Comparison of ENCODE assay signal across 20 mouse cellular contexts in the genomic region with DNA sequence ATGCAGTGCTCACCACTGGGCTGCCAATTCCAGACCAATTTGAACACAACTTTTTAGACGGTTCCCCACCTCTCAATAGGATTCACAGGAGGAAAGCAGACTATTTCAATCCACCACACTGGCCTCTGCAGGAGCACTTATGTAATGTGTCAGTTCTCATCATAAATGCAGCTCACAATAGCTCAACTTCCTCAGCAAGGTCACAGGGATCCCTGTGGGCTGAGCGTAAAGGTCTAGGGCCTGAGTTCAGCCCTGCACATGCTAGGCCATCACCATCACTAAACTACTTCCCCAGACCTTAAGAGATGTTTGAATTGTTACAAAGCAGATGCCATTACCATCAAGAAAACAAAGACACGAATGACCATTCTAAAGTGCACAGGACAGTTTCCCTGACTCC. TPM values are rescaled to one million over a fixed set of nuclear protein-coding genes. Genes with fewer than 3 reads are reported as not detected.
A peak's percentile ranks its signal among the peaks of the same experiment; 100 is the strongest.
DNase-seq lines count a peak whose midpoint lies in the region; ATAC-seq and TF ChIP-seq lines count a peak whose summit lies in the region.
"Had no signal": no experiment of that assay in that cellular context is flagged by ENCODE, and none has a peak within 500 bp of the region (broad histone marks: within the 10 kb centered on the region; RNA-seq: fewer than 3 reads in every experiment).

No protein-coding gene starts in this region.

- H3K9ac ChIP-seq in intestine, embryonic 14.5 days (ENCODE audit: low read length), result no peak overlapping the region
- no peak overlapping the region for H3K9ac ChIP-seq in intestine, embryonic 15.5 days
- H3K9ac ChIP-seq in stomach, embryonic 15.5 days, result no peak overlapping the region
- H3K9ac ChIP-seq in stomach, postnatal 0 days (ENCODE audit: low read length), result no peak overlapping the region
- H3K9ac ChIP-seq: forebrain, embryonic 15.5 days; limb, embryonic 13.5 days; liver, embryonic 14.5 days; midbrain, embryonic 12.5 days; neural tube, embryonic 15.5 days had no signal

- intact Hi-C loops in gastrocnemius, adult 2 months (cut with DNase I), result loop anchor here (5.0 kb wide), 1 partner anchor 38 kb away; no protein-coding TSS in a partner anchor
- intact Hi-C loops in gastrocnemius, postnatal 14 days (cut with DNase I; ENCODE audit: low total_unique reads), result no loop called here

- no peaks in the 10 kb centered on the region for H3K9me3 ChIP-seq in intestine, embryonic 14.5 days (ENCODE audit: control insufficient read depth, low read length)
- no peaks in the 10 kb centered on the region for H3K9me3 ChIP-seq in intestine, embryonic 15.5 days
- H3K9me3 ChIP-seq in stomach, embryonic 15.5 days, result no peaks in the 10 kb centered on the region
- H3K9me3 ChIP-seq in stomach, postnatal 0 days (ENCODE audit: control insufficient read depth, low read length), result no peaks in the 10 kb centered on the region
- H3K9me3 ChIP-seq: embryonic facial prominence, embryonic 10.5 days; forebrain, embryonic 15.5 days; limb, embryonic 13.5 days; midbrain, embryonic 12.5 days; neural tube, embryonic 15.5 days had no signal

- no peak for TF ChIP-seq EP300 in stomach, postnatal 0 days (optimal IDR thresholded peaks at IDR 0.05)

- peak overlapping the region; percentile 71 for H3K27ac ChIP-seq in gastrocnemius, adult 2 months
- H3K27ac ChIP-seq in intestine, embryonic 14.5 days (ENCODE audit: low read depth), result no peak overlapping the region; the same call in 1 of the 2 replicates
- H3K27ac ChIP-seq in intestine, embryonic 15.5 days, result no peak overlapping the region
- H3K27ac ChIP-seq in stomach, embryonic 15.5 days, result 0 out of 2 replicates have a peak overlapping the region, but pooled peaks have one; percentile 45
- no peak overlapping the region; the same call in 1 of the 2 replicates for H3K27ac ChIP-seq in stomach, postnatal 0 days (replicated peaks)
- H3K27ac ChIP-seq: embryonic facial prominence, embryonic 10.5 days; forebrain, embryonic 15.5 days; limb, embryonic 13.5 days; liver, embryonic 14.5 days; midbrain, embryonic 12.5 days; neural tube, embryonic 15.5 days had no signal

- H3K4me2 ChIP-seq in intestine, embryonic 14.5 days (ENCODE audit: low read length), result no peak overlapping the region
- H3K4me2 ChIP-seq in intestine, embryonic 15.5 days (replicated peaks), result no peak overlapping the region
- H3K4me2 ChIP-seq in stomach, embryonic 15.5 days, result no peak overlapping the region
- no peak overlapping the region for H3K4me2 ChIP-seq in stomach, postnatal 0 days (replicated peaks; ENCODE audit: low read depth)
- H3K4me2 ChIP-seq: forebrain, embryonic 15.5 days; limb, embryonic 13.5 days; midbrain, embryonic 12.5 days; neural tube, embryonic 15.5 days had no signal

- no peak overlapping the region for H3K4me3 ChIP-seq in gastrocnemius, adult 2 months
- no peak overlapping the region for H3K4me3 ChIP-seq in intestine, embryonic 14.5 days (ENCODE audit: low read depth, low read length)
- no peak overlapping the region for H3K4me3 ChIP-seq in intestine, embryonic 15.5 days (replicated peaks)
- no peak overlapping the region for H3K4me3 ChIP-seq in stomach, embryonic 15.5 days (replicated peaks)
- no peak overlapping the region for H3K4me3 ChIP-seq in stomach, postnatal 0 days (ENCODE audit: low read depth, low read length)
- H3K4me3 ChIP-seq: embryonic facial prominence, embryonic 10.5 days; forebrain, embryonic 15.5 days; limb, embryonic 13.5 days; midbrain, embryonic 12.5 days; myocyte; neural tube, embryonic 15.5 days had no signal

- H3K27me3 ChIP-seq in intestine, embryonic 14.5 days (replicated peaks; ENCODE audit: control insufficient read depth, insufficient read depth, low read length), result no peaks in the 10 kb centered on the region
- no peaks in the 10 kb centered on the region for H3K27me3 ChIP-seq in intestine, embryonic 15.5 days (replicated peaks)
- no peaks in the 10 kb centered on the region for H3K27me3 ChIP-seq in stomach, embryonic 15.5 days (replicated peaks)
- no peaks in the 10 kb centered on the region for H3K27me3 ChIP-seq in stomach, postnatal 0 days (ENCODE audit: control insufficient read depth, insufficient read depth, low read length)
- H3K27me3 ChIP-seq: forebrain, embryonic 15.5 days; limb, embryonic 13.5 days; midbrain, embryonic 12.5 days; neural tube, embryonic 15.5 days had no signal

- peaks cover 36% of the 10 kb centered on the region for H3K36me3 ChIP-seq in intestine, embryonic 14.5 days (ENCODE audit: control insufficient read depth, insufficient read depth, low read length)
- H3K36me3 ChIP-seq in intestine, embryonic 15.5 days, result 0 out of 2 replicates have a peak, but pooled peaks cover 8% of the 10 kb centered on the region
- peaks cover 12% of the 10 kb centered on the region; the same call in 1 of the 2 replicates for H3K36me3 ChIP-seq in stomach, embryonic 15.5 days
- peaks cover 3% of the 10 kb centered on the region; the same call in 1 of the 2 replicates for H3K36me3 ChIP-seq in stomach, postnatal 0 days (ENCODE audit: control insufficient read depth, insufficient read depth, low read length)

- 69% methylated on average over 3 of the region's 3 CpGs for WGBS in intestine, embryonic 14.5 days
- 69% methylated on average over 3 of the region's 3 CpGs for WGBS in intestine, embryonic 15.5 days
- WGBS in stomach, embryonic 15.5 days, result 60% methylated on average over 3 of the region's 3 CpGs
- WGBS in stomach, postnatal 0 days, result 69% methylated on average over 3 of the region's 3 CpGs

- no peak for DNase-seq in gastrocnemius, adult 2 months
- DNase-seq in gastrocnemius, postnatal 14 days, result no peak
- DNase-seq in intestine, embryonic 14.5 days (ENCODE audit: low spot score), result peak; percentile 46
- DNase-seq in stomach, postnatal 0 days (ENCODE audit: low spot score), result no peak
- no peak for DNase-seq in right cerebral cortex, postnatal 10 days (ENCODE audit: low spot score in 2 of 2)
- DNase-seq in adipocyte (ENCODE audit: low spot score), result no peak
- DNase-seq: cerebellum, postnatal 25 days; kidney, postnatal 14 days; layer of hippocampus, adult 9-11 months; right cerebral cortex, postnatal 4 days; thymus, adult 18-20 months had no signal

- peaks cover 27% of the 10 kb centered on the region for H3K4me1 ChIP-seq in intestine, embryonic 14.5 days (replicated peaks; ENCODE audit: control insufficient read depth, insufficient read depth, low read length)
- H3K4me1 ChIP-seq in intestine, embryonic 15.5 days (replicated peaks), result peaks cover 11% of the 10 kb centered on the region
- H3K4me1 ChIP-seq in stomach, embryonic 15.5 days, result peaks cover 6% of the 10 kb centered on the region
- H3K4me1 ChIP-seq in stomach, postnatal 0 days (replicated peaks; ENCODE audit: control insufficient read depth, insufficient read depth), result peaks cover 7% of the 10 kb centered on the region; the same call in 1 of the 2 replicates

- ATAC-seq in intestine, embryonic 14.5 days (replicated peaks; ENCODE audit: low FRiP score, low TSS enrichment, low read depth), result no peak
- no peak for ATAC-seq in intestine, embryonic 15.5 days
- ATAC-seq in stomach, embryonic 15.5 days (ENCODE audit: insufficient read depth, low FRiP score, low read depth), result no peak
- no peak for ATAC-seq in stomach, postnatal 0 days (ENCODE audit: low FRiP score, low TSS enrichment)
- ATAC-seq: forebrain, embryonic 15.5 days had no signal

- no peak for TF ChIP-seq CTCF in gastrocnemius, adult 2 months (IDR thresholded peaks at IDR 0.05)
- no peak for TF ChIP-seq CTCF in stomach, postnatal 0 days (IDR thresholded peaks at IDR 0.05; ENCODE audit: low read depth)

RNA-seq across cellular contexts. Expression of a gene that starts 58.9 kb away (rescaled TPM):
- total RNA-seq in gastrocnemius, adult 2 months (2021), result 10 to 100 TPM; 24.1 to 37.5 TPM
- total RNA-seq in gastrocnemius, postnatal 14 days (2021), result 10 to 100 TPM; 25.2 to 30.5 TPM
- polyA plus RNA-seq in intestine, embryonic 14.5 days (2014; fragmentation: Nextera tagmentation; extraction: Ambion mirVana), result 28.2 and 28.6 TPM in 2 replicates
- polyA plus RNA-seq in intestine, embryonic 15.5 days (2015; fragmentation: Nextera tagmentation; extraction: Ambion mirVana), result 13.3 and 13.7 TPM in 2 replicates
- polyA plus RNA-seq in stomach, embryonic 15.5 days (2015; fragmentation: Nextera tagmentation; extraction: Ambion mirVana), result 13.7 and 16.8 TPM in 2 replicates
- 6.1 and 6.8 TPM in 2 replicates for polyA plus RNA-seq in stomach, postnatal 0 days (2015; fragmentation: Nextera tagmentation; extraction: Ambion mirVana)

Comparison
In these comparisons a context has a peak if more than half of its experiments do, and no peak if none do; other contexts are left out.
1. H3K27ac ChIP-seq: peak in gastrocnemius, adult 2 months (single experiment) and stomach, embryonic 15.5 days (single experiment); none in intestine, embryonic 14.5 days (single experiment), intestine, embryonic 15.5 days (single experiment) and stomach, postnatal 0 days (single experiment).